Mouse (Mus musculus): ENCODE data around the gene Mdk. TPM values are rescaled to one million over a fixed set of nuclear protein-coding genes. Genes with fewer than 3 reads are reported as not detected.

The Mdk gene
- polyA plus RNA-seq, 1 experiment from 2014 or later: 1,266 TPM

GRCm38 (mm10) chr2:91944170-91944950 lies 12.3 kb upstream of the Mdk start:
- no peak overlapping the region for H3K9ac ChIP-seq
- H3K27ac ChIP-seq: no peak overlapping the region
- peaks cover 26% of the 10 kb centered on the region for H3K36me3 ChIP-seq
- H3K4me1 ChIP-seq: peaks cover 46% of the 10 kb centered on the region
- H3K27me3 ChIP-seq: no peaks in the 10 kb centered on the region
- 40% methylated on average over 13 of the region's 13 CpGs for WGBS
- peak; percentile 49 for ATAC-seq (replicated peaks; ENCODE audit: low FRiP score)
- no peaks in the 10 kb centered on the region for H3K9me3 ChIP-seq (replicated peaks)
- H3K4me3 ChIP-seq (replicated peaks): no peak overlapping the region
- no peak overlapping the region for H3K4me2 ChIP-seq

- Histone ChIP-seq H3K4me3 (replicated peaks) (no peak overlapping the region), H3K27me3 (no peaks in the 10 kb centered on the region), H3K36me3 (peaks cover 46% of the 10 kb centered on the region), H3K27ac (no peak overlapping the region), H3K4me1 (peaks cover 26% of the 10 kb centered on the region), H3K9ac (no peak overlapping the region), H3K9me3 (replicated peaks) (no peaks in the 10 kb centered on the region), H3K4me2 (no peak overlapping the region)
- ATAC-seq (replicated peaks; ENCODE audit: low FRiP score): no peak
- 68% methylated on average over 6 of the region's 6 CpGs for WGBS
Observed at GRCm38 (mm10) chr2:91942356-91942755, 10.3 kb upstream of the Mdk start.

- WGBS: 79% methylated on average over 15 of the region's 15 CpGs
- ATAC-seq (replicated peaks; ENCODE audit: low FRiP score): no peak
- Histone ChIP-seq H3K9me3 (replicated peaks) (no peaks in the 10 kb centered on the region), H3K4me2 (no peak overlapping the region), H3K4me1 (peaks cover 8% of the 10 kb centered on the region), H3K9ac (no peak overlapping the region), H3K4me3 (replicated peaks) (no peak overlapping the region), H3K36me3 (peaks cover 76% of the 10 kb centered on the region), H3K27me3 (no peaks in the 10 kb centered on the region), H3K27ac (no peak overlapping the region)
Observed at GRCm38 (mm10) chr2:91939303-91939935, 7.3 kb upstream of the Mdk start.

GRCm38 (mm10) chr2:91936154-91936553 lies 4.1 kb upstream of the Mdk start:
- H3K36me3 ChIP-seq: peaks cover 73% of the 10 kb centered on the region
- 93% methylated on average over 7 of the region's 7 CpGs for WGBS
- no peak for ATAC-seq (replicated peaks; ENCODE audit: low FRiP score)

GRCm38 (mm10) chr2:91934826-91935525 lies 2.9 kb upstream of the Mdk start:
- no peak for ATAC-seq (replicated peaks; ENCODE audit: low FRiP score)
- H3K4me1 ChIP-seq: peaks cover 46% of the 10 kb centered on the region
- H3K4me3 ChIP-seq (replicated peaks): no peak overlapping the region
- no peak overlapping the region for H3K4me2 ChIP-seq
- no peaks in the 10 kb centered on the region for H3K9me3 ChIP-seq (replicated peaks)
- no peaks in the 10 kb centered on the region for H3K27me3 ChIP-seq
- H3K9ac ChIP-seq: no peak overlapping the region
- 78% methylated on average over 9 of the region's 9 CpGs for WGBS
- H3K27ac ChIP-seq: no peak overlapping the region
- peaks cover 63% of the 10 kb centered on the region for H3K36me3 ChIP-seq

More at GRCm38 (mm10) chr2:91936154-91936553, 4.1 kb upstream of the Mdk start:
- no peak overlapping the region for H3K9ac ChIP-seq
- peaks cover 38% of the 10 kb centered on the region for H3K4me1 ChIP-seq
- no peak overlapping the region for H3K4me2 ChIP-seq
- H3K9me3 ChIP-seq (replicated peaks): no peaks in the 10 kb centered on the region
- H3K27me3 ChIP-seq: no peaks in the 10 kb centered on the region
- H3K4me3 ChIP-seq (replicated peaks): no peak overlapping the region
- no peak overlapping the region for H3K27ac ChIP-seq

GRCm38 (mm10) chr2:91934016-91934415 lies 1.9 kb upstream of the Mdk start:
- Histone ChIP-seq H3K4me1 (peaks cover 51% of the 10 kb centered on the region), H3K27ac (peak overlapping the region; percentile 96), H3K9ac (no peak overlapping the region), H3K36me3 (peaks cover 60% of the 10 kb centered on the region), H3K4me3 (replicated peaks) (no peak overlapping the region), H3K27me3 (no peaks in the 10 kb centered on the region), H3K4me2 (no peak overlapping the region), H3K9me3 (replicated peaks) (no peaks in the 10 kb centered on the region)
- no peak for ATAC-seq (replicated peaks; ENCODE audit: low FRiP score)
- WGBS: 31% methylated on average over 8 of the region's 8 CpGs

- H3K9me3 ChIP-seq (replicated peaks): no peaks in the 10 kb centered on the region
- peaks cover 55% of the 10 kb centered on the region for H3K36me3 ChIP-seq
- no peak overlapping the region for H3K9ac ChIP-seq
- 30% methylated on average over 9 of the region's 9 CpGs for WGBS
- no peak overlapping the region for H3K4me3 ChIP-seq (replicated peaks)
- peak; percentile 16; the same call in 1 of the 2 replicates for ATAC-seq (replicated peaks; ENCODE audit: low FRiP score)
- peaks cover 52% of the 10 kb centered on the region for H3K4me1 ChIP-seq
- H3K27me3 ChIP-seq: no peaks in the 10 kb centered on the region
- H3K4me2 ChIP-seq: peak overlapping the region; percentile 65; the same call in 1 of the 2 replicates
- peak overlapping the region; percentile 96 for H3K27ac ChIP-seq
Observed at GRCm38 (mm10) chr2:91933471-91933870, 1.4 kb upstream of the Mdk start.

- peak overlapping the region; percentile 96 for H3K27ac ChIP-seq
- peaks cover 48% of the 10 kb centered on the region for H3K36me3 ChIP-seq
- peak overlapping the region; percentile 63 for H3K4me3 ChIP-seq (replicated peaks)
- H3K9ac ChIP-seq: no peak overlapping the region
- H3K4me2 ChIP-seq: peak overlapping the region; percentile 65
- WGBS: 11% methylated on average over 6 of the region's 6 CpGs
- H3K9me3 ChIP-seq (replicated peaks): no peaks in the 10 kb centered on the region
- H3K4me1 ChIP-seq: peaks cover 57% of the 10 kb centered on the region
- ATAC-seq (replicated peaks; ENCODE audit: low FRiP score): 0 out of 2 replicates have a peak, but pooled peaks have one; percentile 0
- H3K27me3 ChIP-seq: no peaks in the 10 kb centered on the region
Observed at GRCm38 (mm10) chr2:91932737-91933350, 747 bp upstream of the Mdk start.

- Histone ChIP-seq H3K4me2 (peak overlapping the region; percentile 65), H3K36me3 (peaks cover 35% of the 10 kb centered on the region), H3K27me3 (no peaks in the 10 kb centered on the region), H3K9ac (peak overlapping the region; percentile 86), H3K4me3 (replicated peaks) (peak overlapping the region; percentile 63), H3K27ac (peak overlapping the region; percentile 96), H3K4me1 (peaks cover 61% of the 10 kb centered on the region), H3K9me3 (replicated peaks) (no peaks in the 10 kb centered on the region)
- 4% methylated on average over 50 of the region's 50 CpGs for WGBS
- peak; percentile 76 for ATAC-seq (replicated peaks; ENCODE audit: low FRiP score)
Observed at GRCm38 (mm10) chr2:91931328-91932159, 553 bp downstream of the Mdk start.

GRCm38 (mm10) chr2:91930761-91931291 lies 1.3 kb downstream of the Mdk start:
- ATAC-seq (replicated peaks; ENCODE audit: low FRiP score): no peak

GRCm38 (mm10) chr2:91929936-91930335 lies 2.2 kb downstream of the Mdk start:
- no peak overlapping the region for H3K27ac ChIP-seq

More at GRCm38 (mm10) chr2:91930761-91931291, 1.3 kb downstream of the Mdk start:
- WGBS: 7% methylated on average over 23 of the region's 23 CpGs
- peak overlapping the region; percentile 96 for H3K27ac ChIP-seq
- H3K4me2 ChIP-seq: peak overlapping the region; percentile 65
- H3K4me3 ChIP-seq (replicated peaks): peak overlapping the region; percentile 63
- peak overlapping the region; percentile 86 for H3K9ac ChIP-seq
- H3K27me3 ChIP-seq: 0 out of 2 replicates have a peak, but pooled peaks cover 4% of the 10 kb centered on the region
- peaks cover 61% of the 10 kb centered on the region for H3K4me1 ChIP-seq
- no peaks in the 10 kb centered on the region for H3K9me3 ChIP-seq (replicated peaks)
- H3K36me3 ChIP-seq: peaks cover 28% of the 10 kb centered on the region

More at GRCm38 (mm10) chr2:91929936-91930335, 2.2 kb downstream of the Mdk start:
- no peak for ATAC-seq (replicated peaks; ENCODE audit: low FRiP score)
- Histone ChIP-seq H3K9ac (peak overlapping the region; percentile 86; the same call in 1 of the 2 replicates), H3K9me3 (replicated peaks) (no peaks in the 10 kb centered on the region), H3K36me3 (peaks cover 19% of the 10 kb centered on the region), H3K4me2 (peak overlapping the region; percentile 65), H3K27me3 (peaks cover 5% of the 10 kb centered on the region; the same call in 1 of the 2 replicates), H3K4me1 (peaks cover 61% of the 10 kb centered on the region), H3K4me3 (replicated peaks) (peak overlapping the region; percentile 63)
- WGBS: 11% methylated on average over 12 of the region's 12 CpGs

Data from kidney, embryonic 15.5 days (tissue).